Mouse (Mus musculus) heart, postnatal 10 days (tissue): ENCODE results near the gene Gm9817. TPM values are rescaled to one million over a fixed set of nuclear protein-coding genes. Genes with fewer than 3 reads are reported as not detected.
"Not testable (repeated sequence)": the region's sequence is repeated elsewhere in the genome, so short reads cannot be mapped to it uniquely, and the experiment has no call there.

Experiments
- DNase-seq, 2 experiments: peaks; one replicate each; pipeline ENCODE4 v3.0.0; 2021
- intact Hi-C: fragments of 180-260 bp; cut with DNase I; formaldehyde crosslinking; loops from one replicate; pipeline ENCODE4 v1.15.1; 2025
- total RNA-seq, 2 experiments: library from RNA; stranded (reverse); gene quantifications; 2 replicates each; pipeline ENCODE4 v1.2.3; 2021

The Gm9817 gene
- under 1 TPM in 1 of 2 experiments, not detected in 1; 0.30 TPM for total RNA-seq

DNA sequence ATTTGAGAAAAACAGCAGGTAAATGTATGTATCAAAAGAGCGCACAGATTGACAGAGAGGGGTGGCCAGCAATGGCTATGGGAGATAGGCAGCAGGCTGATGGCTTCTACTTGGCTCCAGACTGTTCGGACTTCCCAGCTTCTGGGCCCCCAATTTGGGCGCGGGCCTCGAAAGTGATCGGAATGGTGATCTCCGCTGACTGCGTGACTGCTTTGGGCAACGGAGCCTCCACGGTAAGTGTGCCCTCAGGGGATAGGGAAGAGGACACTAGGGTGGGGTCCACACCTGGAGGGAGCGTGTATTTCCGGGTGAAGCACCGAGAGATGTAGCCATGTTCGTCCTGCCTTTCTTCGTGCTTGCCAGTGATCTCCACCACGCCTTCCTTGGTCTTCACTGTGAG lies at the start of gene Gm9817:
TSS of gene Gm9817 (plus strand) at position 301 of the 400 bp plus-strand sequence.
- intact Hi-C loops, DNase-seq: not testable (repeated sequence)

DNA sequence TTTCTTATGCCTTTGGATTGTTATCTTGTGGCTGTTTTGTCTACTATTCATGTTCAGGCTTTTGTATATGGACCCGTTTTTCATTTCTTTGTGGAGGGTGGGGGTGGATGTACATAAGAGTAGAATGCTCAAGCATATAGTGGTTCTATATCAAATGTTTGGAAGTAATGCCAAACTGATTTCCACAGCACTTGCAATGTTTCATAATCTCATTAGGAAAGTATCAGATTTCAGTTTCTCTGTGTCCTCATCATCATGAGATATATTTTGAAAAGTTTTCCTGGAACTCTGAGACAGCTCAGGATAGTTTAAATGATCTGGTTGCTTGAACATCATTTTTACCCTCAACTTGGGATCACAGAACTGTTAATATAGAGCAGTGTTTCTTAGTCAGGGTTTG lies 48.7 kb upstream of the Gm9817 start:
- intact Hi-C loops = loop anchor here (2.0 to 10.0 kb wide), 3 partner anchors 125 to 447 kb away; no protein-coding TSS in a partner anchor
- no peak for DNase-seq

- intact Hi-C loops = loop anchor here (2.0 to 10.0 kb wide), 3 partner anchors 124 to 446 kb away; no protein-coding TSS in a partner anchor
- peak; percentile 93 to 95 for DNase-seq
Observed at GRCm38 (mm10) chr13:45030830-45031229, 47.7 kb upstream of the Gm9817 start.

- intact Hi-C loops = loop anchor here (2.0 to 10.0 kb wide), 3 partner anchors 123 to 445 kb away; no protein-coding TSS in a partner anchor
- DNase-seq = no peak
Observed at GRCm38 (mm10) chr13:45031314-45031713, 47.2 kb upstream of the Gm9817 start.

GRCm38 (mm10) chr13:45031748-45032147 lies 46.7 kb upstream of the Gm9817 start:
- intact Hi-C loops = loop anchor here (2.0 to 10.0 kb wide), 3 partner anchors 123 to 445 kb away; no protein-coding TSS in a partner anchor
- peak in 1 of 2 experiments; percentile 19 for DNase-seq

DNA sequence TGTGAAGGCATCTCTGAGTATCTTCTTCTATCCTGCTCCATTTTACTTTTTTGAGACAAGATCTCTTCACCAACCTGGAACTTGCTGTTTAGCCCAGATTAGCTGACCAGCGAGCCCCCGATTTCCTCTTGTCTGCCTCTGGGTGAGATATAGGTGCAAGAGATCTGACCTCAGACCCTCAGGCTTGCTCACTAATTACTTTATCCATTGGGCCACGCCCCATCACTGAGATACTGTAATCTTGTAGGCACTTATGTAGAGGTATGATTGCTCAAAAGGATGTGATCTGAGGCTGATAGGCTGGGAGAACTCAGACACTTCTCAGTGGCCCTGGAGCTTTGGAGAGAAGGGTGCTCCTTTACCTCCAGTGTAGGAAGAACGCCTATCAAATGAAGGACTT lies 46.0 kb upstream of the Gm9817 start:
- intact Hi-C loops = loop anchor here (10.0 kb wide), 1 partner anchor 122 kb away; no protein-coding TSS in a partner anchor
- DNase-seq = no peak

DNA sequence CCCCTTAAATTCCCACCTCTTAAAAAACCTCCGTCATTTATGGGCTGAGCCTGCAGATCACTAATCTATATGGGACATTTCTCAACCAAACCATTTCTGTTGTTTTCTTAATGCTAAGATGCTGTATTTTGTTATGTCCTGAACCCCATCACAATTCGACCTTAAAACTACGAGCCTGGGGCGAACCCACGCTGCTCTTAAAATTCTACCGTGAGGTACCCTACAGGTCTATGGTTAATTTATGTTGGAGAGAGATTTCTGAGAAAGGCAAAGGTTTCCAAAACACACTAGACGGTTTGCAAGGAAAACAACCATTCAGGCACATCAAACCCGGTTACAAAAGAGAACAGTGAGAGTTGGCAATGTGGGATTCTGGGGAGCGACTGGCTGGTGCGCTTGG lies 45.1 kb upstream of the Gm9817 start:
- intact Hi-C loops = loop anchor here (10.0 kb wide), 1 partner anchor 121 kb away; no protein-coding TSS in a partner anchor
- no peak for DNase-seq

DNA sequence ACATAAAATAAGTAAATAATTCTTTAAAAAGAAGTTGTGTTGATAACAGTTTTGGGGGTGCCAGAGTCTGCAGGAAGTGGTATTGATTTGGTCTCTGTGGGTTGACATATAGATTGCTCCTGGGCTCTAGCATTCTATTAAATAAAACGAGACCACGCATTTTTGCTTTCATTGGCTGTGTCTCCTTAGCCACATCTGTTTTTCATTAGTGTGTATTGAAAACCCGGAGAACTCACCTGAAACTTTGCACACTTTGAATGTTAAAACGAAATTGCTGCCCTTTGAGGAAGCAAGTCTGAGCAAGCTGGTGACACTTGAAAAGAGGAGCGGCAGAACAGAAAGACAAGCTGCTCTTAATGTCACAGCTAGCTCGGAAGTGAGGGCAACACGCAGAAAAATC lies 43.7 kb upstream of the Gm9817 start:
- intact Hi-C loops = loop anchor here (10.0 kb wide), 1 partner anchor 120 kb away; no protein-coding TSS in a partner anchor

GRCm38 (mm10) chr13:45036417-45036816 lies 42.1 kb upstream of the Gm9817 start:
- no peak for DNase-seq
- intact Hi-C loops = loop anchor here (10.0 kb wide), 1 partner anchor 118 kb away; no protein-coding TSS in a partner anchor

More for the DNA sequence above, 43.7 kb upstream of the Gm9817 start:
- DNase-seq = no peak

DNA sequence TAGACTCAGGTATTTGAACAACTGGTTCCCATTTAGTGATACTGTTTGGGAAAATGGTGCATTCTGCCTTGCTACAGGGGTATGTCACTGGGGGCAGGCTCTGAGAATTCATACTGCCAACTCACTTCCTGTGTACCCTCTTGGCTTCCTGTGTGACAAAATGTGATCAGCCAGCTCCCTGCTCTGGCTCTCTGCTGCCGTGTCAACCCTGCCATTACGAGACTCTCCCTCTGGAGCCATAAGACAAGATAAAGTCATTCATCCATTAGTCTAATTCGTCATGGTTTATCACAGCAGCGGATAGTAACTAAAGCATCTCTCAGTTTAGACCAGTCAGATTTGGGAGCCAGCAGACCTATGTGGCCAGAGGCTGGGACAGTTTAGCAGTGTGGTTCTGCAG lies 38.3 kb upstream of the Gm9817 start:
- intact Hi-C loops = no loop called here
- DNase-seq = no peak

- DNase-seq = no peak
- intact Hi-C loops = no loop called here
Observed at GRCm38 (mm10) chr13:45040741-45041140, 37.8 kb upstream of the Gm9817 start.

DNA sequence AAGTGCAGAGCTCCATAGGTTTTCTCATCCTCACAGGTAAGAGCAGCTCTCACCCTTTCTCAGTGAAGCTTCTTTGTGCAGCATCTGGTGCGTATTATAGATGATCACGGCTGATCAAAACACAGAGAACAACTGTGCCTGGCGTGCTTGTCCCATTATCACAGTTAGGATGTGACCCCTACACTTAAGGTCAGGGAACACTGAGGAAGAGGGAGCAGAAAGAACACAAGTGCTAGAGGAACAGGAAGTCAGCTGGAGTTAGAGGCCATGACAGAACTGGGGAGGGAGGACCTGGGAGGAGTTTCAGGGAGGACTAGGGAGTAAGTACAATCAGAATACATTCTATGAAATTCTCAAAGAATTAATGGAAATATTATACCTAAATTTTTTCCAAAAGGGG lies 35.0 kb upstream of the Gm9817 start:
- intact Hi-C loops = no loop called here
- DNase-seq = no peak

- intact Hi-C loops = no loop called here
- DNase-seq = no peak
Observed at GRCm38 (mm10) chr13:45049261-45050020, 29.1 kb upstream of the Gm9817 start.

GRCm38 (mm10) chr13:45052805-45053204 lies 25.7 kb upstream of the Gm9817 start:
- intact Hi-C loops = no loop called here
- no peak for DNase-seq

GRCm38 (mm10) chr13:45053843-45054242 lies 24.6 kb upstream of the Gm9817 start:
- DNase-seq = no peak
- intact Hi-C loops = no loop called here

GRCm38 (mm10) chr13:45059206-45059605 lies 19.3 kb upstream of the Gm9817 start:
- DNase-seq = peak in 1 of 2 experiments; percentile 8

GRCm38 (mm10) chr13:45063146-45063545 lies 15.3 kb upstream of the Gm9817 start:
- no peak for DNase-seq
- intact Hi-C loops = no loop called here

More at GRCm38 (mm10) chr13:45059206-45059605, 19.3 kb upstream of the Gm9817 start:
- intact Hi-C loops = no loop called here

- intact Hi-C loops = no loop called here
- no peak for DNase-seq
Observed at GRCm38 (mm10) chr13:45064951-45065350, 13.5 kb upstream of the Gm9817 start.

DNA sequence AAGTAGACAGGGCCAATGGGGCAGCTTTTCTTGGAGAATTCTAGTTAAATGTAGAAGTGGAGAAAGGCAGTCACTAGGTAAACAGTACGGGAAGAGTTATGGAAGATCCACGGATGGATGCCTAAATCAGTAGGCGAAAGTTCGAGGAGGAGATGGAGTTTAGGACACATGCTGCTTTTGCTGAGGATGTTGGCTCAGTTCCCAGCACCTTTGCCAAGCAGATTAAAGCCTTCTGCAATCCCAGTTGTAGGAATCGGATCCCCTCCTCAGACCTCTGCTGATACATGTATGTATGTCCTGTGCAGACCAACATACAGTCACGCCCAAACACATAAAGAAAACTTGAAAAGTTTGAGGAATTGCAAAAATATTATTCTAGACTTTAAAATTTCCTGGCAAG lies 8.1 kb upstream of the Gm9817 start:
- peak; percentile 14 to 28 for DNase-seq
- intact Hi-C loops = no loop called here

- no peak for DNase-seq
- intact Hi-C loops = no loop called here
Observed at GRCm38 (mm10) chr13:45075012-45075411, 3.5 kb upstream of the Gm9817 start.

DNA sequence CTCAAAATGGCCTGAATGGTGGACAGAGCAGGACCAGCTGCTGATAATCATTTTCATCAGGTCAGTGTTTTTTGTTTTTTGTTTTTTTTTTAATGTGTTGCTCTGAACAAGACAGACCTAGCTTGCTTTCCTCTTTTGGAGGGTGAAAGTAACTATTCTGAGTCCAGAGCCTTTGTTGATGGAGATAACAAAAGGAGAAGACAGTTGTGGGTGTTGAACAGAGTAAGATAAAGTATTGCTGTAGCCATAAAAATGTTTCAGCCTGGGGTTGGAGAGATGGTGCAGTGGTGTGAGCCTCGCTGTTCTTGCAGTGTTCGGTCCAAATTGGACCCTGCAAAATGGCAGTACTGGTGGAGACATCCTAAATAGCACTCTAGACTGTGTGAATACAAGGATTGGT lies 2.8 kb upstream of the Gm9817 start:
- DNase-seq = no peak
- intact Hi-C loops = no loop called here

GRCm38 (mm10) chr13:45080771-45081170 lies 2.3 kb downstream of the Gm9817 start:
- intact Hi-C loops = no loop called here
- no peak for DNase-seq
